Mouse (Mus musculus): ENCODE measurements around the gene Tox2.

Tox2 gene

GRCm38 (mm10) chr2:163239945-163240344, 37.0 kb downstream of the Tox2 start:
- in situ Hi-C loops (cut with MboI; ENCODE audit: low pct_unique_long_range_greater_than_20kb in 1 of 2, low sequenced_read_pairs in 2 of 2, unreplicated experiment in 1 of 2): no loop called here

GRCm38 (mm10) chr2:163241867-163242266, 38.9 kb downstream of the Tox2 start:
- in situ Hi-C loops (cut with MboI; ENCODE audit: low pct_unique_long_range_greater_than_20kb in 1 of 2, low sequenced_read_pairs in 2 of 2, unreplicated experiment in 1 of 2): no loop called here

- in situ Hi-C loops (cut with MboI; ENCODE audit: low pct_unique_long_range_greater_than_20kb in 1 of 2, low sequenced_read_pairs in 2 of 2, unreplicated experiment in 1 of 2): no loop called here
Measured at GRCm38 (mm10) chr2:163243917-163244852, 41.3 kb downstream of the Tox2 start.

- in situ Hi-C loops (cut with MboI; ENCODE audit: low pct_unique_long_range_greater_than_20kb in 1 of 2, low sequenced_read_pairs in 2 of 2, unreplicated experiment in 1 of 2): no loop called here
Measured at GRCm38 (mm10) chr2:163248912-163249311, 46.0 kb downstream of the Tox2 start.

GRCm38 (mm10) chr2:163252645-163253044, 49.7 kb downstream of the Tox2 start:
- in situ Hi-C loops (cut with MboI; ENCODE audit: low pct_unique_long_range_greater_than_20kb in 1 of 2, low sequenced_read_pairs in 2 of 2, unreplicated experiment in 1 of 2): no loop called here

- in situ Hi-C loops (cut with MboI; ENCODE audit: low pct_unique_long_range_greater_than_20kb in 1 of 2, low sequenced_read_pairs in 2 of 2, unreplicated experiment in 1 of 2): no loop called here
Measured at GRCm38 (mm10) chr2:163253248-163254099, 50.5 kb downstream of the Tox2 start.

GRCm38 (mm10) chr2:163254228-163254627, 51.3 kb downstream of the Tox2 start:
- in situ Hi-C loops (cut with MboI; ENCODE audit: low pct_unique_long_range_greater_than_20kb in 1 of 2, low sequenced_read_pairs in 2 of 2, unreplicated experiment in 1 of 2): no loop called here

GRCm38 (mm10) chr2:163256765-163257164, 53.8 kb downstream of the Tox2 start:
- in situ Hi-C loops (cut with MboI; ENCODE audit: low pct_unique_long_range_greater_than_20kb in 1 of 2, low sequenced_read_pairs in 2 of 2, unreplicated experiment in 1 of 2): no loop called here

GRCm38 (mm10) chr2:163261362-163262054, 58.6 kb downstream of the Tox2 start:
- in situ Hi-C loops (cut with MboI; ENCODE audit: low pct_unique_long_range_greater_than_20kb in 1 of 2, low sequenced_read_pairs in 2 of 2, unreplicated experiment in 1 of 2): no loop called here

GRCm38 (mm10) chr2:163262055-163262420, 59.1 kb downstream of the Tox2 start:
- in situ Hi-C loops (cut with MboI; ENCODE audit: low pct_unique_long_range_greater_than_20kb in 1 of 2, low sequenced_read_pairs in 2 of 2, unreplicated experiment in 1 of 2): no loop called here

GRCm38 (mm10) chr2:163267097-163267496, 64.2 kb downstream of the Tox2 start:
- in situ Hi-C loops (cut with MboI; ENCODE audit: low pct_unique_long_range_greater_than_20kb in 1 of 2, low sequenced_read_pairs in 2 of 2, unreplicated experiment in 1 of 2): no loop called here

GRCm38 (mm10) chr2:163271581-163272492, 68.9 kb downstream of the Tox2 start:
- in situ Hi-C loops (cut with MboI; ENCODE audit: low pct_unique_long_range_greater_than_20kb in 1 of 2, low sequenced_read_pairs in 2 of 2, unreplicated experiment in 1 of 2): no loop called here

- in situ Hi-C loops (cut with MboI; ENCODE audit: low pct_unique_long_range_greater_than_20kb in 1 of 2, low sequenced_read_pairs in 2 of 2, unreplicated experiment in 1 of 2): no loop called here
Measured at GRCm38 (mm10) chr2:163273815-163274214, 70.9 kb downstream of the Tox2 start.

- in situ Hi-C loops (cut with MboI; ENCODE audit: low pct_unique_long_range_greater_than_20kb in 1 of 2, low sequenced_read_pairs in 2 of 2, unreplicated experiment in 1 of 2): no loop called here
Measured at GRCm38 (mm10) chr2:163275986-163276385, 73.1 kb downstream of the Tox2 start.

GRCm38 (mm10) chr2:163277979-163278378, 75.1 kb downstream of the Tox2 start:
- in situ Hi-C loops (cut with MboI; ENCODE audit: low pct_unique_long_range_greater_than_20kb in 1 of 2, low sequenced_read_pairs in 2 of 2, unreplicated experiment in 1 of 2): no loop called here

- in situ Hi-C loops (cut with MboI; ENCODE audit: low pct_unique_long_range_greater_than_20kb in 1 of 2, low sequenced_read_pairs in 2 of 2, unreplicated experiment in 1 of 2): no loop called here
Measured at GRCm38 (mm10) chr2:163280636-163281322, 77.9 kb downstream of the Tox2 start.

GRCm38 (mm10) chr2:163284856-163285255, 81.9 kb downstream of the Tox2 start:
- in situ Hi-C loops (cut with MboI; ENCODE audit: low pct_unique_long_range_greater_than_20kb in 1 of 2, low sequenced_read_pairs in 2 of 2, unreplicated experiment in 1 of 2): no loop called here
